Comparison of ENCODE assay signal across 9 mouse cellular contexts in the genomic region with DNA sequence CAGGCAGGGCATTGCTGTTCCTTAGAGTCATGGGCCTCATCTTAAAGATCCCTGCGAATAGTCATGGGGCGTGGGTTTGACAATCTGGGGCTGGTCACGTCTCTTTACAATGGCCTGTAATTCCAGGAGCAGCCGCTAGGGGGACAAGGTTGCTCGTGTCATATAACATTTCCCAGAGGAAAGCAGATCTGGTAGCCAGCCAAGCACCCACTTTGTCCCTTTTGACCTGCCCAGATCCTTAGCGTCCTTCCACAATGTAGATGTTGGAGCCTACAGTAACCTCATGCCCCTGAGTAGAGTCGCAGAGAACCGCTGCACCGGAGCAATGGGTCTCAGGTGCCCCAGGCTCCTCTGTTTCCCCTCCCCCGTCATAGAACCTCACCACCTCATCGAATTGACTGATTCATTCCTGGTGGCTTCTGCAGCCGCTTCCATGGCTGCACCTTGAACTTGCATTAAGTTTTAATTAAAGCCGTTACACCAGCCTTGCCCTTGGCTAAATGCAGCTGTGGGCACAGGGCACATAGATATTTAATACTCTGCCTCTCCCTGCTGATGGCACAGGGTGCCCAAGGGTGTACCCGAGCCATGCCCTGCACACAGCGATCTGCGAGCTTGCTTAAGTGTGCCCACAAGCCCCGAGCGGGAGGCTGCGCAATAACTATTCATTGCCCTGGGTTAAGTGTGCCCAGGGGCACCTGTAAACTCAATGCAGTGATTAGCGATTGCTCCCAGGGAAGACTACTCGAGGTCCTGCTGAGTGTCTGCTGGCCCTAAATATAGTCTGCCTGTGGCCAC. TPM values are rescaled to one million over a fixed set of nuclear protein-coding genes. Genes with fewer than 3 reads are reported as not detected.
DNase-seq lines count a peak whose midpoint lies in the region; ATAC-seq and TF ChIP-seq lines count a peak whose summit lies in the region.
"Had no signal": no experiment of that assay in that cellular context is flagged by ENCODE, and none has a peak within 500 bp of the region (broad histone marks: within the 10 kb centered on the region; RNA-seq: fewer than 3 reads in every experiment).

No protein-coding gene starts in this region.

- H3K27ac ChIP-seq in embryonic facial prominence, embryonic 10.5 days (replicated peaks) = 0 out of 2 replicates have a peak overlapping the region, but pooled peaks have one; percentile 30
- peak overlapping the region; percentile 64 for H3K27ac ChIP-seq in heart, embryonic 10.5 days
- no peak overlapping the region for H3K27ac ChIP-seq in kidney, embryonic 14.5 days (ENCODE audit: low read depth, low read length)
- H3K27ac ChIP-seq in liver, embryonic 11.5 days (ENCODE audit: low read depth, low read length) = no peak overlapping the region

- DNase-seq in A20 (ENCODE audit: low read depth, low spot score) = peak; percentile 55
- DNase-seq in adrenal gland, postnatal 25 days = peak; percentile 78
- DNase-seq in embryonic facial prominence, embryonic 10.5 days (ENCODE audit: low spot score) = peak; percentile 83
- peak; percentile 83 for DNase-seq in heart, embryonic 10.5 days (ENCODE audit: low spot score)
- peak; percentile 76 for DNase-seq in liver, embryonic 11.5 days (ENCODE audit: low spot score)
- peak; percentile 73 for DNase-seq in thymus, postnatal 0 days (ENCODE audit: low spot score)

- H3K9me3 ChIP-seq in embryonic facial prominence, embryonic 10.5 days = no peaks in the 10 kb centered on the region
- H3K9me3 ChIP-seq in heart, embryonic 10.5 days = no peaks in the 10 kb centered on the region
- H3K9me3 ChIP-seq in kidney, embryonic 14.5 days (ENCODE audit: control insufficient read depth, low read length) = no peaks in the 10 kb centered on the region
- H3K9me3 ChIP-seq in liver, embryonic 11.5 days (ENCODE audit: control insufficient read depth, low read length) = no peaks in the 10 kb centered on the region

- H3K36me3 ChIP-seq in embryonic facial prominence, embryonic 10.5 days (replicated peaks) = no peaks in the 10 kb centered on the region
- H3K36me3 ChIP-seq in heart, embryonic 10.5 days = no peaks in the 10 kb centered on the region
- no peaks in the 10 kb centered on the region for H3K36me3 ChIP-seq in kidney, embryonic 14.5 days (ENCODE audit: control insufficient read depth, insufficient read depth, low read length)
- H3K36me3 ChIP-seq in liver, embryonic 11.5 days (ENCODE audit: control insufficient read depth, insufficient read depth, low read length) = no peaks in the 10 kb centered on the region
- H3K36me3 ChIP-seq in myocyte (ENCODE audit: control insufficient read depth, insufficient read depth) = no peaks in the 10 kb centered on the region

- peaks cover 40% of the 10 kb centered on the region for H3K27me3 ChIP-seq in embryonic facial prominence, embryonic 10.5 days (replicated peaks; ENCODE audit: low read depth, poor library complexity, severe bottlenecking)
- H3K27me3 ChIP-seq in heart, embryonic 10.5 days (ENCODE audit: insufficient read depth, poor library complexity, severe bottlenecking) = peaks cover 13% of the 10 kb centered on the region
- H3K27me3 ChIP-seq in kidney, embryonic 14.5 days (ENCODE audit: control insufficient read depth, insufficient read depth, low read length) = no peaks in the 10 kb centered on the region
- H3K27me3 ChIP-seq in liver, embryonic 11.5 days (replicated peaks; ENCODE audit: control insufficient read depth, insufficient read depth, low read length) = peaks cover 9% of the 10 kb centered on the region; the same call in 1 of the 2 replicates
- peaks cover 55% of the 10 kb centered on the region for H3K27me3 ChIP-seq in myocyte (ENCODE audit: control insufficient read depth, insufficient read depth, insufficient read length)

- no peak overlapping the region for H3ac ChIP-seq in myocyte (ENCODE audit: control insufficient read depth, insufficient read length)

- peaks cover 22% of the 10 kb centered on the region for H3K4me1 ChIP-seq in embryonic facial prominence, embryonic 10.5 days
- peaks cover 41% of the 10 kb centered on the region for H3K4me1 ChIP-seq in heart, embryonic 10.5 days
- peaks cover 10% of the 10 kb centered on the region for H3K4me1 ChIP-seq in kidney, embryonic 14.5 days (ENCODE audit: control insufficient read depth, insufficient read depth, low read length)
- H3K4me1 ChIP-seq in liver, embryonic 11.5 days (replicated peaks; ENCODE audit: control insufficient read depth, insufficient read depth, low read length) = no peaks in the 10 kb centered on the region; the same call in none of the 2 replicates

- no peak for TF ChIP-seq POLR2A in myocyte (IDR thresholded peaks at IDR 0.05; ENCODE audit: insufficient read length, low read depth)

- no peak overlapping the region for H3K4me2 ChIP-seq in kidney, embryonic 14.5 days (replicated peaks; ENCODE audit: low read depth, low read length)
- peak overlapping the region; percentile 44 for H3K4me2 ChIP-seq in liver, embryonic 11.5 days
- H3K4me2 ChIP-seq in myocyte (ENCODE audit: low read depth) = peak overlapping the region; percentile 60

- peak; percentile 51 for ATAC-seq in kidney, embryonic 14.5 days (ENCODE audit: low FRiP score, low TSS enrichment)
- ATAC-seq in liver, embryonic 11.5 days (replicated peaks; ENCODE audit: low FRiP score) = peak; percentile 53

- H3K4me3 ChIP-seq in embryonic facial prominence, embryonic 10.5 days = peak overlapping the region; percentile 30; the same call in 1 of the 2 replicates
- peak overlapping the region; percentile 29; the same call in 1 of the 2 replicates for H3K4me3 ChIP-seq in heart, embryonic 10.5 days
- H3K4me3 ChIP-seq in kidney, embryonic 14.5 days (ENCODE audit: low read length) = no peak overlapping the region
- H3K4me3 ChIP-seq in liver, embryonic 11.5 days (ENCODE audit: low read depth, low read length) = no peak overlapping the region
- H3K4me3 ChIP-seq in myocyte = no peak overlapping the region
- H3K4me3 ChIP-seq: erythroblast, embryonic 14.5 days had no signal

- no peaks in the 10 kb centered on the region for H3K79me2 ChIP-seq in myocyte (ENCODE audit: control insufficient read depth, insufficient read depth)

- WGBS in embryonic facial prominence, embryonic 10.5 days = 38% methylated on average over 21 of the region's 21 CpGs
- WGBS in heart, embryonic 10.5 days = 34% methylated on average over 21 of the region's 21 CpGs
- 34% methylated on average over 21 of the region's 21 CpGs for WGBS in kidney, embryonic 14.5 days
- 33% methylated on average over 21 of the region's 21 CpGs for WGBS in liver, embryonic 11.5 days

- no peak overlapping the region for H3K9ac ChIP-seq in kidney, embryonic 14.5 days (ENCODE audit: low read depth, low read length)
- no peak overlapping the region; the same call in 1 of the 2 replicates for H3K9ac ChIP-seq in liver, embryonic 11.5 days (ENCODE audit: low read depth, low read length)

TF ChIP-seq in myocyte, 11 proteins besides CTCF, POLR2A, EP300 and RAD21:
- TF ChIP-seq CEBPB (IDR thresholded peaks at IDR 0.05; ENCODE audit: insufficient read depth, poor library complexity, severe bottlenecking) = no peak
- no peak for TF ChIP-seq E2F4 (IDR thresholded peaks at IDR 0.05; ENCODE audit: insufficient read depth)
- TF ChIP-seq USF1 (IDR thresholded peaks at IDR 0.05; ENCODE audit: low read depth) = no peak
- no peak for TF ChIP-seq TCF12 (IDR thresholded peaks at IDR 0.05; ENCODE audit: insufficient read depth, poor library complexity, severe bottlenecking)
- no peak for TF ChIP-seq TCF3 (IDR thresholded peaks at IDR 0.05; ENCODE audit: insufficient read length, low read depth)
- no peak for TF ChIP-seq REST (IDR thresholded peaks at IDR 0.05; ENCODE audit: insufficient read depth, insufficient read length)
- TF ChIP-seq POLR2AphosphoS2 (IDR thresholded peaks at IDR 0.05; ENCODE audit: insufficient read length, low read depth) = no peak
- no peak for TF ChIP-seq MAX (IDR thresholded peaks at IDR 0.05; ENCODE audit: low read depth)
- TF ChIP-seq SRF (IDR thresholded peaks at IDR 0.05; ENCODE audit: control insufficient read depth, insufficient read length, low read depth) = no peak
- TF ChIP-seq MYOD1 (IDR thresholded peaks at IDR 0.05; ENCODE audit: control insufficient read depth in 1 of 3, insufficient read length in 2 of 3, low read depth in 2 of 3) = no peak
- TF ChIP-seq MYOG (IDR thresholded peaks at IDR 0.05; ENCODE audit: control insufficient read depth in 1 of 3, insufficient read depth in 1 of 3, insufficient read length in 2 of 3, low read depth in 2 of 3) = no peak

RNA-seq across cellular contexts. Expression of gene Gm572, which starts 19.2 kb away (rescaled TPM):
- not detected in 2 replicates for total RNA-seq in adrenal gland, postnatal 25 days (2021)
- polyA plus RNA-seq in embryonic facial prominence, embryonic 10.5 days (2016; fragmentation: Nextera tagmentation; extraction: Ambion mirVana) = not detected in 2 replicates
- not detected in 2 replicates for polyA plus RNA-seq in heart, embryonic 10.5 days (2016; fragmentation: Nextera tagmentation; extraction: Ambion mirVana)
- polyA plus RNA-seq in kidney, embryonic 14.5 days (2014; fragmentation: Nextera tagmentation; extraction: Ambion mirVana) = not detected in 2 replicates
- not detected in 2 replicates for polyA plus RNA-seq in liver, embryonic 11.5 days (2014; fragmentation: Nextera tagmentation; extraction: Ambion mirVana)
- 0.16 TPM for polyA plus RNA-seq in myocyte (2012; fragmentation: generic; extraction: Trizol)
- 0.09 TPM in 1 of 2 replicates, not detected in the other for polyA plus RNA-seq in thymus, postnatal 0 days (2015; fragmentation: Nextera tagmentation; extraction: Ambion mirVana)
- polyA plus RNA-seq: erythroblast, embryonic 14.5 days had no signal

RNA-seq across cellular contexts. Expression of gene Tardbp, which starts 35.5 kb away (rescaled TPM):
- 282 and 318 TPM in 2 replicates for total RNA-seq in adrenal gland, postnatal 25 days (2021)
- 450 and 455 TPM in 2 replicates for polyA plus RNA-seq in embryonic facial prominence, embryonic 10.5 days (2016; fragmentation: Nextera tagmentation; extraction: Ambion mirVana)
- 238 and 301 TPM in 2 replicates for polyA plus RNA-seq in heart, embryonic 10.5 days (2016; fragmentation: Nextera tagmentation; extraction: Ambion mirVana)
- 183 TPM in 2 replicates for polyA plus RNA-seq in kidney, embryonic 14.5 days (2014; fragmentation: Nextera tagmentation; extraction: Ambion mirVana)
- 226 and 230 TPM in 2 replicates for polyA plus RNA-seq in liver, embryonic 11.5 days (2014; fragmentation: Nextera tagmentation; extraction: Ambion mirVana)
- polyA plus RNA-seq in myocyte (2012; fragmentation: generic; extraction: Trizol) = 109 TPM
- 330 and 343 TPM in 2 replicates for polyA plus RNA-seq in thymus, postnatal 0 days (2015; fragmentation: Nextera tagmentation; extraction: Ambion mirVana)

Comparison
In these comparisons a context has a peak if more than half of its experiments do, and no peak if none do; other contexts are left out.
1. H3K27ac ChIP-seq: peak in embryonic facial prominence, embryonic 10.5 days (single experiment) and heart, embryonic 10.5 days (single experiment); none in kidney, embryonic 14.5 days (single experiment) and liver, embryonic 11.5 days (single experiment).
2. H3K4me3 ChIP-seq: peak in embryonic facial prominence, embryonic 10.5 days (single experiment) and heart, embryonic 10.5 days (single experiment); none in kidney, embryonic 14.5 days (single experiment), liver, embryonic 11.5 days (single experiment) and myocyte (single experiment).
3. Peak in every context shown above with its lines, with median percentiles within 50 percentile points of each other: DNase-seq.